Mouse (Mus musculus) hindbrain, postnatal 0 days (tissue): ENCODE data around the gene Epha2. TPM values are rescaled to one million over a fixed set of nuclear protein-coding genes. Genes with fewer than 3 reads are reported as not detected.

Experiments used
- ATAC-seq: fragments of 200-750 bp; cut with Nextera tagmentation; 2 replicates; pipeline ENCODE4 v1.8.0; 2017; ENCODE audit warnings: mild to moderate bottlenecking, moderate TSS enrichment, moderate library complexity
- DNase-seq: peaks from one replicate; pipeline ENCODE4 v3.0.0-alpha.2; 2015; ENCODE audit warnings: low spot score
- H3K27ac ChIP-seq: fragments of 300-500 bp; sonication (generic); 2 replicates; pipeline ENCODE4 v1.5.1; 2014; ENCODE audit warnings: mild to moderate bottlenecking
- H3K27me3 ChIP-seq: fragments of 300-500 bp; sonication (generic); 2 replicates; pipeline ENCODE4 v1.6.1; 2014; ENCODE audit warnings: low read length, mixed read lengths; ENCODE audit not compliant: insufficient read depth
- H3K36me3 ChIP-seq: fragments of 300-500 bp; sonication (generic); 2 replicates; pipeline ENCODE4 v1.6.1; 2014; ENCODE audit warnings: low read length, mixed read lengths; ENCODE audit not compliant: insufficient read depth
- H3K4me1 ChIP-seq: fragments of 300-500 bp; sonication (generic); 2 replicates; pipeline ENCODE4 v1.6.1; 2014; ENCODE audit warnings: antibody characterized with exemption, low read length, mixed read lengths; ENCODE audit not compliant: insufficient read depth
- H3K4me2 ChIP-seq: fragments of 300-500 bp; sonication (generic); 2 replicates; pipeline ENCODE4 v1.6.1; 2014; ENCODE audit warnings: low read depth, mild to moderate bottlenecking, low read length, moderate library complexity, mixed read lengths
- H3K4me3 ChIP-seq: fragments of 300-500 bp; sonication (generic); 2 replicates; pipeline ENCODE4 v1.5.1; 2014; ENCODE audit warnings: low read length
- H3K9ac ChIP-seq: fragments of 300-500 bp; sonication (generic); replicated peaks from 2 replicates; pipeline ENCODE4 v1.6.1; 2014; ENCODE audit warnings: mild to moderate bottlenecking, low read length, moderate library complexity, mixed read lengths
- H3K9me3 ChIP-seq: fragments of 300-500 bp; sonication (generic); 2 replicates; pipeline ENCODE4 v1.6.1; 2016; ENCODE audit warnings: low read length, mixed read lengths
- CTCF ChIP-seq: IDR thresholded peaks from 2 replicates; pipeline ENCODE4 v1.5.1; 2016; ENCODE audit warnings: antibody characterized with exemption, control low read depth, low read depth
- WGBS: fragments of 180-500 bp; shearing (Covaris S2); extraction: QIAGEN DNeasy Blood & Tissue Kit; methylation state at CpG from one replicate; pipeline ENCODE4 v1.1.7; 2014; 5-methylcytosine and 5-hydroxymethylcytosine counted together
- polyA plus RNA-seq: library from polyadenylated mRNA; unstranded; fragments of >200 nt; fragmentation: Nextera tagmentation; extraction: Ambion mirVana; gene quantifications from 2 replicates; pipeline ENCODE4 v1.2.1, GENCODE M21; 2015
- total RNA-seq: library from RNA; depleted of rRNA; stranded (reverse); fragments of >200 nt; gene quantifications from 2 replicates; pipeline ENCODE4 v1.2.3, GENCODE M21; 2014

Gene Epha2
- total and polyA plus RNA-seq, 2 experiments from 2014 or later = 0.46 to 1.6 TPM

DNA sequence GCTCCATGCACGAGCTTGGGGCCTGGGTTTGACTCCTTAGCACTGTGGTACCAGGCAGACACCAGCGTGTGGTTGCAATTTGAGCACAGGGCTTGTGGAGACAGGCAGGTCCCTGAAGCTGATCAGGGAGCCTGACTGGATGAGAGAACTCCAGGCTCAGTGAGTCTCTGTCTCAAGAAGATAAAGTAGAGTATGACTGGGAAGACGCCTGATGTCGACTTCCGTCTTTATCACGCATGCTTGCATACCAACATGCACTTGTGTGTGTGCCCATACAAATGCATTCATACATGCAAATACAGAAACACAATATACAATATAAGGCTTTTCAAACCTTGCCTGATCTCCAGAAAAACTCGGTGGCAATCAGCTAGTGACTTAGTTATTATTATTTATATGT lies 16.9 kb downstream of the Epha2 start:
- no peak for DNase-seq
- no peaks in the 10 kb centered on the region for H3K27me3 ChIP-seq
- no peak for ATAC-seq
- H3K4me2 ChIP-seq = no peak overlapping the region
- no peak overlapping the region for H3K27ac ChIP-seq
- WGBS = 89% methylated on average over 7 of the region's 7 CpGs
- TF ChIP-seq CTCF = no peak
- no peaks in the 10 kb centered on the region; the same call in 1 of the 2 replicates for H3K4me1 ChIP-seq
- no peak overlapping the region for H3K4me3 ChIP-seq
- H3K36me3 ChIP-seq = no peaks in the 10 kb centered on the region
- no peak overlapping the region for H3K9ac ChIP-seq
- no peaks in the 10 kb centered on the region for H3K9me3 ChIP-seq

DNA sequence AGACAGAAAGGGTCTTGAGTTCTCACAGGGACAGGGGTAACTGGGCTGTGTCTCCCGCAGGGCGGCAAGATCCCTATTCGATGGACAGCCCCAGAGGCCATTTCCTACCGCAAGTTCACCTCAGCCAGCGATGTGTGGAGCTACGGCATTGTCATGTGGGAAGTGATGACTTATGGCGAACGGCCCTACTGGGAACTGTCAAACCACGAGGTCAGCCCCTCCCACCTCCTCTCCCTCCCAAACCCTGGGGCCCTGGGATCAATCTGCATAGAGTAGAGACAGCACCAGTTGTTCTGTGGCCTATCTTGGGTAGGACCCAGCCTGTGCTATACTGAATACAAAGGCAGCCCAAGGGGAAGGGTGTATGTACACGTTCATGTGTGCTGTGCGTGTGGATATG lies 21.5 kb downstream of the Epha2 start:
- H3K36me3 ChIP-seq = no peaks in the 10 kb centered on the region

DNA sequence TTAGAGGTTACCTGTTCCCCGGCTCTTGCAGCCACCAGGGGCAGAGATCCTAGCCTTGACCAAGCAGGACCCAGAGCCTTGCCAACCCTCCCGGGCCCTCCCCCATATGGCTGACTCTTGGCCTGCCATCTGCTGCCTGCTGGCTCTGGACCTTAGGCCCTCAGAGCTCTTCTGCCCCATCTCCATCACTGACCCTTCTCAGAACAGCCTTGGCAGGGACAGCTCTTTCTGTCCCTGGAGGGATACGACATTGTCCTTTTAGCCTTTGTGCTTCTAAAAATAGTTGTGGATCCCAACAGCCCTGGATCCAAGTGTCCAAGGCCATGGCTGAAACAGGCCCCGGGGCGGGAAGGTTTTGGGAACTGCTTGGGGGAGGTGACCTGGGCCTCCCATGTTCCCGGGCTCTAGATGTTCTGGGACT lies 23.7 kb downstream of the Epha2 start:
- Histone ChIP-seq H3K27me3 (no peaks in the 10 kb centered on the region), H3K4me3 (no peak overlapping the region), H3K9me3 (no peaks in the 10 kb centered on the region), H3K9ac (no peak overlapping the region), H3K36me3 (no peaks in the 10 kb centered on the region), H3K4me2 (no peak overlapping the region), H3K4me1 (no peaks in the 10 kb centered on the region), H3K27ac (no peak overlapping the region)
- ATAC-seq (no peak), DNase-seq (no peak)
- no peak for TF ChIP-seq CTCF
- 81% methylated on average over 6 of the region's 6 CpGs for WGBS

More for the DNA sequence above, 21.5 kb downstream of the Epha2 start:
- DNase-seq (no peak), ATAC-seq (no peak)
- WGBS = 77% methylated on average over 11 of the region's 11 CpGs
- Histone ChIP-seq H3K9me3 (no peaks in the 10 kb centered on the region), H3K9ac (no peak overlapping the region), H3K4me3 (no peak overlapping the region), H3K27me3 (no peaks in the 10 kb centered on the region), H3K27ac (no peak overlapping the region), H3K4me1 (no peaks in the 10 kb centered on the region), H3K4me2 (no peak overlapping the region)
- TF ChIP-seq CTCF = no peak

DNA sequence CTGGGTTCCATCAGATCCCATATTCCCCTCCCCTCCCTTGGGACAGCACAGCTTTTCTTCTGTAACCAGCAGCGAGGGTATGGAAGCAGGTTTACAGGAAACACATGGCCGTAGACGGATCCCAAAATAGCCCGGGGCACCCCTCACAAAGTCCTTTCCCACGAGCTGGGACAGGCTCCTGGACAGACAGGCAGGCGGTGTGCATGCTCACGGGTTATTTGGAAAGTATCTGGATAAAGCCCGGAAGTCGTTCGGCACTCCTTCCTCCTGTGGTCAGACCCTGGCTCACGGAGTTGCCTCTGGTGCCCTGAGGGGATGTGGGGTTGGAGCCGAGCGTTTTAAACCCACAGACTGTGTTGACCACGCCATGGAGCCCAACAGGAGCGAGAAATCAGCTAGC lies 24.6 kb downstream of the Epha2 start:
- Histone ChIP-seq H3K9me3 (no peaks in the 10 kb centered on the region), H3K4me2 (no peak overlapping the region), H3K9ac (no peak overlapping the region), H3K4me3 (no peak overlapping the region), H3K4me1 (no peaks in the 10 kb centered on the region), H3K27ac (no peak overlapping the region), H3K36me3 (no peaks in the 10 kb centered on the region), H3K27me3 (no peaks in the 10 kb centered on the region)
- DNase-seq = no peak
- no peak for TF ChIP-seq CTCF
- ATAC-seq = no peak
- WGBS = 76% methylated on average over 15 of the region's 15 CpGs

DNA sequence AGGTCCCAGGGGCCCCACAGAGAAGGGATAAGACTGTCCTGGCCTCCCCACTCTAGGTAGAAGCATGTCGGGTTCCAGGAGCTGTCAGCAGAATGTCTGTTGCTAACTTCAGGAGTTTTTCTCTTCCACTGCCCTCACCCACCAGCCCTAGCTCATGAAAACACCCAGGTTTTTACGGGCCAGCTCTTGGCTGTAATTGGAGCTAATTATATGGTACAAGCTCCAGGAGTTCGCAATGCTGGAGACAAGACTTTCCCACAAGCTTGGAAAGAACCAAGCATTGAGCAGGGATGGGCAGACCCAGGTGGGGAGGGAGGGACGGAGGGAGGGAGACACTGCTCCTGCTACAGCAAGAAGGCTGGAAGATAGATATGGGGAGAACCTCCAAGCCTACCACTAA lies 26.0 kb downstream of the Epha2 start:
- H3K9me3 ChIP-seq = no peaks in the 10 kb centered on the region
- H3K4me3 ChIP-seq = no peak overlapping the region
- WGBS = 80% methylated on average over 4 of the region's 4 CpGs
- no peaks in the 10 kb centered on the region for H3K36me3 ChIP-seq
- no peak overlapping the region for H3K27ac ChIP-seq
- TF ChIP-seq CTCF = no peak
- DNase-seq = no peak
- H3K4me2 ChIP-seq = no peak overlapping the region
- H3K9ac ChIP-seq = no peak overlapping the region
- H3K27me3 ChIP-seq = no peaks in the 10 kb centered on the region
- no peaks in the 10 kb centered on the region for H3K4me1 ChIP-seq
- no peak for ATAC-seq

DNA sequence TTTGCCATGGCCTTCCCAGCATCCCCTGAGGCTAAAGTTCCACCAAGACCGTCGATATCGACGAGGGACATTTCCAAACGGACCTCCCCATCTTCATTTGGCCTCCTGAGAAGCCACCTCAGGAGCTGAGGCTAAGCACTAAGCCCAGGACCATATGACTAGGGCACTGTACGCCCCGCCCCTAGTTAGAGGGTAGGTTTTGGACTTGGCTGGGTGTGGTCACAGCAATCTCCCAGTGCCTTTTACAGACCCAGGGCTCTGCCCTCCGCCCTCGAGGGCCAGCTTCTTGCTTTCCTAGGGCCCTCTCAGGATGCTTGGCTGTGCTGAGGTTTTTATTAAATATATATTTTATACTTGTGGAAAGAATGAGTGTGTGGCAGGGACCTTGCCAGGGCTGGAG lies 27.7 kb downstream of the Epha2 start:
- Histone ChIP-seq H3K27me3 (no peaks in the 10 kb centered on the region), H3K4me1 (no peaks in the 10 kb centered on the region), H3K36me3 (no peaks in the 10 kb centered on the region), H3K4me2 (no peak overlapping the region), H3K27ac (no peak overlapping the region), H3K9ac (no peak overlapping the region), H3K9me3 (no peaks in the 10 kb centered on the region), H3K4me3 (no peak overlapping the region)
- ATAC-seq = no peak
- DNase-seq = no peak
- TF ChIP-seq CTCF = no peak
- 84% methylated on average over 9 of the region's 9 CpGs for WGBS

DNA sequence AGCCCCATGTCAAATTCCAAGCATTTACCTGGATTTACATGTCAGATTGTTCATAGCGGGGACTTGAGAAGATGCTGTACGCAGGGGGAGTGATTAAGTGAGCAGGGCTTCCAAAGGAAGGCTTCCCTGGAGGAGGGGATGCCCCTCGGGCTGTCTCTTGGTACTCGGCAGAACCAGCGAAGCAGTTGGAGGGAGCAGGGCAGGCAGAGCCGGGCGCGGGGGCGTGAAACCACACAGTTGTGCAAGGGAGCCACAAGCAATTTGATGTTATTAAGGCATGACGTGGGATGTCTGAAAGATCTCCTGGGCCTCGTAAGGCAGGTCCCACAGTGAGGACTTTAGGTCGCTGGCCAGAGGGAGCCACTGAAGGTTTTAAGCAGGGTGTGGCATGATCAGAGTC lies 28.9 kb downstream of the Epha2 start:
- 69% methylated on average over 12 of the region's 12 CpGs for WGBS
- ATAC-seq (no peak), DNase-seq (no peak)
- no peak overlapping the region for H3K9ac ChIP-seq
- no peaks in the 10 kb centered on the region for H3K4me1 ChIP-seq
- no peak overlapping the region for H3K27ac ChIP-seq
- TF ChIP-seq CTCF = no peak
- no peak overlapping the region for H3K4me2 ChIP-seq
- no peaks in the 10 kb centered on the region for H3K27me3 ChIP-seq
- H3K9me3 ChIP-seq = no peaks in the 10 kb centered on the region
- no peaks in the 10 kb centered on the region for H3K36me3 ChIP-seq
- no peak overlapping the region for H3K4me3 ChIP-seq
